ENCODE assay signal across 7 mouse cellular contexts in genomic region chr13:13371436-13371835, GRCm38 (mm10). TPM values are rescaled to one million over a fixed set of nuclear protein-coding genes. Genes with fewer than 3 reads are reported as not detected.
DNase-seq lines count a peak whose midpoint lies in the region; ATAC-seq lines count a peak whose summit lies in the region.
"Not testable (repeated sequence)": the region's sequence is repeated elsewhere in the genome, so short reads cannot be mapped to it uniquely, and the experiment has no call there.

No protein-coding gene starts in this region.

- peak; percentile 72 to 77 for DNase-seq in B cell, adult 2 months
- DNase-seq in spleen, adult 18-20 months = peak; percentile 36 to 42
- DNase-seq in spleen, postnatal 36 days (ENCODE audit: low spot score in 2 of 2) = peak; percentile 68 to 70
- DNase-seq in splenic B cell, adult 2 months (ENCODE audit: low read depth, low spot score) = peak; percentile 59

- H3K27me3 ChIP-seq in splenic B cell, adult 2 months (ENCODE audit: control insufficient read depth, insufficient read depth, low read length, poor library complexity, severe bottlenecking) = not testable (repeated sequence)

- H3K36me3 ChIP-seq in splenic B cell, adult 2 months (ENCODE audit: control insufficient read depth, insufficient read depth, low read length, poor library complexity, severe bottlenecking) = not testable (repeated sequence)

- 0 out of 2 replicates have a peak, but pooled peaks have one; percentile 47 for ATAC-seq in common myeloid progenitor, adult 5-6 weeks (replicated peaks; ENCODE audit: low read depth, poor library complexity, severe bottlenecking)
- ATAC-seq in megakaryocyte, adult 5-6 weeks (ENCODE audit: poor library complexity, severe bottlenecking) = peak; percentile 63
- ATAC-seq in neutrophil, adult 5-6 weeks (ENCODE audit: extremely low read depth, insufficient number of reproducible peaks, low FRiP score, poor library complexity, severe bottlenecking) = peak; percentile 84

RNA-seq across cellular contexts. Expression of gene Gpr137b, which starts 22.4 kb away (rescaled TPM):
- total RNA-seq in common myeloid progenitor, adult 5-6 weeks (2017) = 0.39 and 0.73 TPM in 2 replicates
- 7.8 and 9.1 TPM in 2 replicates for total RNA-seq in megakaryocyte, adult 5-6 weeks (2015)
- total RNA-seq in megakaryocyte, adult 5-6 weeks (2017) = 15.2 and 16.4 TPM in 2 replicates
- 33.4 and 60.2 TPM in 2 replicates for total RNA-seq in neutrophil, adult 5-6 weeks (2017)

Comparison
In these comparisons a context has a peak if more than half of its experiments do, and no peak if none do; other contexts are left out.
1. Peak in every context shown above with its lines: DNase-seq and ATAC-seq.